Comparison of ENCODE assay signal across 16 mouse cellular contexts in genomic region chr15:51392449-51393405, GRCm38 (mm10).
DNase-seq lines count a peak whose midpoint lies in the region; ATAC-seq and TF ChIP-seq lines count a peak whose summit lies in the region.
"Had no signal": no experiment of that assay in that cellular context is flagged by ENCODE, and none has a peak within 500 bp of the region (broad histone marks: within the 10 kb centered on the region; RNA-seq: fewer than 3 reads in every experiment).

No protein-coding gene starts in this region.

- no peaks in the 10 kb centered on the region for H3K36me3 ChIP-seq in lung, embryonic 14.5 days (ENCODE audit: insufficient read depth)
- H3K36me3 ChIP-seq in limb, embryonic 13.5 days = no peaks in the 10 kb centered on the region
- H3K36me3 ChIP-seq: kidney, embryonic 15.5 days had no signal

- H3K4me2 ChIP-seq in lung, embryonic 14.5 days = no peak overlapping the region
- no peak overlapping the region for H3K4me2 ChIP-seq in limb, embryonic 13.5 days (replicated peaks)
- H3K4me2 ChIP-seq: heart, embryonic 11.5 days; kidney, embryonic 15.5 days; liver, embryonic 11.5 days had no signal

- no peak for ATAC-seq in lung, embryonic 14.5 days (ENCODE audit: insufficient read depth)
- peak; percentile 48; the same call in 1 of the 2 replicates for ATAC-seq in limb, embryonic 13.5 days (ENCODE audit: low FRiP score, low read depth)
- ATAC-seq: lung, postnatal 0 days; Patski had no signal

- no peaks in the 10 kb centered on the region for H3K27me3 ChIP-seq in lung, embryonic 14.5 days (ENCODE audit: insufficient read depth, low read length)
- no peaks in the 10 kb centered on the region for H3K27me3 ChIP-seq in limb, embryonic 13.5 days
- H3K27me3 ChIP-seq: kidney, embryonic 15.5 days; Patski had no signal

- WGBS in lung, embryonic 14.5 days = 57% methylated on average over 7 of the region's 7 CpGs
- WGBS in limb, embryonic 13.5 days = 51% methylated on average over 7 of the region's 7 CpGs

- H3K4me1 ChIP-seq in lung, embryonic 14.5 days (ENCODE audit: insufficient read depth) = no peaks in the 10 kb centered on the region
- H3K4me1 ChIP-seq in limb, embryonic 13.5 days = peaks cover 19% of the 10 kb centered on the region
- H3K4me1 ChIP-seq: kidney, embryonic 15.5 days had no signal

- H3K4me3 ChIP-seq in lung, embryonic 14.5 days (ENCODE audit: low read depth, low read length) = no peak overlapping the region
- no peak overlapping the region for H3K4me3 ChIP-seq in limb, embryonic 13.5 days
- H3K4me3 ChIP-seq: kidney, embryonic 15.5 days had no signal

- no peak overlapping the region for H3K9ac ChIP-seq in lung, embryonic 14.5 days
- no peak overlapping the region for H3K9ac ChIP-seq in limb, embryonic 13.5 days
- H3K9ac ChIP-seq: kidney, embryonic 15.5 days had no signal

- TF ChIP-seq CTCF in lung, embryonic 14.5 days (IDR thresholded peaks at IDR 0.05; ENCODE audit: low read depth) = no peak

- H3K27ac ChIP-seq in lung, embryonic 14.5 days (ENCODE audit: low read depth) = no peak overlapping the region
- H3K27ac ChIP-seq in limb, embryonic 13.5 days = no peak overlapping the region
- H3K27ac ChIP-seq: kidney, embryonic 15.5 days had no signal

- DNase-seq in frontal cortex, adult 2 months (ENCODE audit: extremely low spot score in 1 of 2, low spot score in 1 of 2) = peak; percentile 25 to 42
- DNase-seq in frontal cortex, postnatal 25 days (ENCODE audit: low spot score in 2 of 2) = no peak
- DNase-seq in lung, embryonic 14.5 days = peak; percentile 55
- no peak for DNase-seq in lung, postnatal 10 days
- DNase-seq in brain, adult 2 months (ENCODE audit: low read depth, low spot score) = peak; percentile 60
- no peak for DNase-seq in gastrocnemius, postnatal 10 days
- DNase-seq: adrenal gland, adult 2 months; cerebellum, postnatal 36 days; gastrocnemius, postnatal 14 days; thymus, postnatal 25 days had no signal

- no peaks in the 10 kb centered on the region for H3K9me3 ChIP-seq in lung, embryonic 14.5 days (ENCODE audit: low read depth, low read length)
- H3K9me3 ChIP-seq in limb, embryonic 13.5 days = no peaks in the 10 kb centered on the region
- H3K9me3 ChIP-seq: kidney, embryonic 15.5 days had no signal

Comparison
In these comparisons a context has a peak if more than half of its experiments do, and no peak if none do; other contexts are left out.
1. DNase-seq: peak in frontal cortex, adult 2 months (2 of 2), lung, embryonic 14.5 days (single experiment) and brain, adult 2 months (single experiment); none in frontal cortex, postnatal 25 days (0 of 2), lung, postnatal 10 days (single experiment) and gastrocnemius, postnatal 10 days (single experiment).